In genomic region chr12:49397443-49398162, GRCm38 (mm10) we compare ENCODE assay signal across 35 mouse cellular contexts. TPM values are rescaled to one million over a fixed set of nuclear protein-coding genes. Genes with fewer than 3 reads are reported as not detected.
A peak's percentile ranks its signal among the peaks of the same experiment; 100 is the strongest.
DNase-seq lines count a peak whose midpoint lies in the region; ATAC-seq and TF ChIP-seq lines count a peak whose summit lies in the region.
"Had no signal": no experiment of that assay in that cellular context is flagged by ENCODE, and none has a peak within 500 bp of the region (broad histone marks: within the 10 kb centered on the region; RNA-seq: fewer than 3 reads in every experiment).

No protein-coding gene starts in this region.

- peak overlapping the region; percentile 55 for H3K9ac ChIP-seq in forebrain, embryonic 16.5 days (replicated peaks; ENCODE audit: low read depth, low read length)
- H3K9ac ChIP-seq in hindbrain, postnatal 0 days (replicated peaks; ENCODE audit: low read length): no peak overlapping the region
- H3K9ac ChIP-seq: embryonic facial prominence, embryonic 13.5 days; liver, postnatal 0 days had no signal

- DNase-seq in left cerebral cortex, adult 2 months (ENCODE audit: extremely low spot score in 1 of 2, low spot score in 2 of 2): no peak
- DNase-seq in left cerebral cortex, adult 18-20 months (ENCODE audit: low spot score in 2 of 2): no peak
- peak; percentile 73 for DNase-seq in brain, embryonic 14.5 days (ENCODE audit: low read depth)
- DNase-seq in forebrain, embryonic 10.5 days (ENCODE audit: extremely low spot score, low spot score): no peak
- DNase-seq in hindbrain, postnatal 0 days (ENCODE audit: low spot score): no peak
- DNase-seq in cerebellum, adult 8-10 months: no peak
- DNase-seq: adrenal gland, adult 2 months; cerebellum, adult 2 months; cerebellum, postnatal 36 days; gastrocnemius, adult 2 months; kidney, adult 18-20 months; kidney, postnatal 4 days; layer of hippocampus, adult 9-11 months; liver, postnatal 0 days; right cerebral cortex, postnatal 14 days; thymus, adult 2 months had no signal

- peaks cover 99% of the 10 kb centered on the region for H3K27me3 ChIP-seq in forebrain, embryonic 10.5 days (ENCODE audit: poor library complexity, severe bottlenecking)
- no peaks in the 10 kb centered on the region for H3K27me3 ChIP-seq in forebrain, embryonic 16.5 days (replicated peaks; ENCODE audit: control insufficient read depth, insufficient read depth, low read length)
- peaks cover 78% of the 10 kb centered on the region for H3K27me3 ChIP-seq in hindbrain, postnatal 0 days (ENCODE audit: insufficient read depth, low read length)

- 0 out of 2 replicates have a peak, but pooled peaks cover 4% of the 10 kb centered on the region for H3K36me3 ChIP-seq in forebrain, embryonic 10.5 days (replicated peaks)
- no peaks in the 10 kb centered on the region for H3K36me3 ChIP-seq in forebrain, embryonic 16.5 days (ENCODE audit: control insufficient read depth, insufficient read depth)
- no peaks in the 10 kb centered on the region for H3K36me3 ChIP-seq in hindbrain, postnatal 0 days (ENCODE audit: insufficient read depth, low read length)
- H3K36me3 ChIP-seq: embryonic facial prominence, embryonic 13.5 days; hindbrain, embryonic 10.5 days had no signal

- intact Hi-C loops in left cerebral cortex, adult 2 months (cut with DNase I): no loop called here

- no peak for TF ChIP-seq CTCF in left cerebral cortex, adult 2 months (IDR thresholded peaks at IDR 0.05)
- no peak for TF ChIP-seq CTCF in brain, embryonic 14.5 days (IDR thresholded peaks at IDR 0.05; ENCODE audit: borderline replicate concordance, extremely low read depth, insufficient read depth, insufficient read length)
- no peak for TF ChIP-seq CTCF in hindbrain, postnatal 0 days (IDR thresholded peaks at IDR 0.05; ENCODE audit: low read depth)

- 24% methylated on average over 4 of the region's 4 CpGs for WGBS in forebrain, embryonic 10.5 days
- 9% methylated on average over 4 of the region's 4 CpGs for WGBS in forebrain, embryonic 16.5 days
- 22% methylated on average over 4 of the region's 4 CpGs for WGBS in hindbrain, postnatal 0 days

- peak overlapping the region; percentile 51 for H3K27ac ChIP-seq in left cerebral cortex, adult 2 months
- H3K27ac ChIP-seq in forebrain, embryonic 10.5 days: peak overlapping the region; percentile 75
- peak overlapping the region; percentile 94 for H3K27ac ChIP-seq in forebrain, embryonic 16.5 days (ENCODE audit: low read length)
- no peak overlapping the region for H3K27ac ChIP-seq in hindbrain, postnatal 0 days
- H3K27ac ChIP-seq: embryonic facial prominence, embryonic 13.5 days; gastrocnemius, adult 2 months; hindbrain, embryonic 10.5 days; macrophage; stomach, postnatal 0 days had no signal

- H3K9me3 ChIP-seq in forebrain, embryonic 10.5 days: no peaks in the 10 kb centered on the region
- H3K9me3 ChIP-seq in forebrain, embryonic 16.5 days (ENCODE audit: control insufficient read depth, low read length): no peaks in the 10 kb centered on the region
- no peaks in the 10 kb centered on the region for H3K9me3 ChIP-seq in hindbrain, postnatal 0 days (ENCODE audit: low read length)
- H3K9me3 ChIP-seq: embryonic facial prominence, embryonic 13.5 days; hindbrain, embryonic 10.5 days had no signal

- no peak for ATAC-seq in forebrain, embryonic 16.5 days
- ATAC-seq in hindbrain, postnatal 0 days: no peak
- ATAC-seq: inflammation-experienced regulatory T-cells, adult 6 months; liver, postnatal 0 days; lung, postnatal 0 days; Patski had no signal

- TF ChIP-seq POLR2A in brain, embryonic 14.5 days (IDR thresholded peaks at IDR 0.05; ENCODE audit: borderline replicate concordance, extremely low read depth, insufficient read depth, insufficient read length, poor library complexity, severe bottlenecking): no peak

- peaks cover 37% of the 10 kb centered on the region for H3K4me1 ChIP-seq in forebrain, embryonic 10.5 days
- H3K4me1 ChIP-seq in forebrain, embryonic 16.5 days (replicated peaks; ENCODE audit: control insufficient read depth, insufficient read depth, low read length): peaks cover 26% of the 10 kb centered on the region
- peaks cover 8% of the 10 kb centered on the region; the same call in 1 of the 2 replicates for H3K4me1 ChIP-seq in hindbrain, postnatal 0 days (ENCODE audit: insufficient read depth, low read length)

- no peak overlapping the region for H3K4me3 ChIP-seq in left cerebral cortex, adult 2 months
- H3K4me3 ChIP-seq in forebrain, embryonic 10.5 days: peak overlapping the region; percentile 11; the same call in 1 of the 2 replicates
- peak overlapping the region; percentile 19 for H3K4me3 ChIP-seq in forebrain, embryonic 16.5 days (replicated peaks; ENCODE audit: low read length)
- no peak overlapping the region for H3K4me3 ChIP-seq in hindbrain, postnatal 0 days (ENCODE audit: low read length)
- H3K4me3 ChIP-seq: embryonic facial prominence, embryonic 13.5 days; erythroblast, embryonic 14.5 days; gastrocnemius, adult 2 months; hindbrain, embryonic 10.5 days had no signal

- peak overlapping the region; percentile 54 for H3K4me2 ChIP-seq in forebrain, embryonic 16.5 days (ENCODE audit: low read length)
- H3K4me2 ChIP-seq in hindbrain, postnatal 0 days (ENCODE audit: low read depth, low read length): no peak overlapping the region
- H3K4me2 ChIP-seq: embryonic facial prominence, embryonic 13.5 days; heart, embryonic 11.5 days; liver, embryonic 11.5 days had no signal

RNA-seq across cellular contexts. Expression of gene Gm43517, which starts 12.6 kb away (rescaled TPM):
- 1 to 10 TPM; 6.9 to 8.6 TPM for total RNA-seq in left cerebral cortex, adult 2 months (2021)
- 1 to 10 TPM; 6.3 to 6.9 TPM for total RNA-seq in left cerebral cortex, adult 18-20 months (2021)
- polyA plus RNA-seq in brain, embryonic 14.5 days (2012; rRNA removed): 1.5 and 4.7 TPM in 2 replicates
- polyA plus RNA-seq in forebrain, embryonic 10.5 days (2016; fragmentation: Nextera tagmentation; extraction: Ambion mirVana): 1.2 TPM in 2 replicates
- polyA plus RNA-seq in forebrain, embryonic 16.5 days (2015; fragmentation: Nextera tagmentation; extraction: Ambion mirVana): 3.6 and 4.0 TPM in 2 replicates
- 0.04 TPM in 1 of 2 replicates, not detected in the other for total RNA-seq in hindbrain, postnatal 0 days (2014; rRNA removed)
- polyA plus RNA-seq in hindbrain, postnatal 0 days (2015; fragmentation: Nextera tagmentation; extraction: Ambion mirVana): not detected in 2 replicates
- total RNA-seq: adrenal gland, adult 2 months; ES-E14; gastrocnemius, adult 2 months; granulocyte monocyte progenitor cell, adult 5-6 weeks; monocyte, adult 5-6 weeks; neutrophil, adult 5-6 weeks had no signal
- polyA plus RNA-seq: adrenal gland, adult 2 months; cerebellum, adult 2 months; embryonic facial prominence, embryonic 13.5 days; erythroblast, embryonic 14.5 days; heart, embryonic 11.5 days; heart, postnatal 0 days; hindbrain, embryonic 10.5 days; inflammation-experienced regulatory T-cells, adult 6 months; kidney, embryonic 16.5 days; limb, embryonic 11.5 days; liver, embryonic 11.5 days; liver, postnatal 0 days; lung, postnatal 0 days; macrophage; Patski; stomach, postnatal 0 days; urinary bladder, adult 2 months had no signal

RNA-seq across cellular contexts. Expression of gene Foxg1, which starts 15.1 kb away (rescaled TPM):
- total RNA-seq in left cerebral cortex, adult 2 months (2021): 100 to 1,000 TPM; 111 to 112 TPM
- total RNA-seq in left cerebral cortex, adult 18-20 months (2021): 100 to 1,000 TPM in 1 of 2 experiments, 10 to 100 TPM in 1; 97.5 to 110 TPM
- polyA plus RNA-seq in brain, embryonic 14.5 days (2012; rRNA removed): 76.0 and 160 TPM in 2 replicates
- polyA plus RNA-seq in forebrain, embryonic 10.5 days (2016; fragmentation: Nextera tagmentation; extraction: Ambion mirVana): 20.2 and 20.7 TPM in 2 replicates
- polyA plus RNA-seq in forebrain, embryonic 16.5 days (2015; fragmentation: Nextera tagmentation; extraction: Ambion mirVana): 92.9 and 103 TPM in 2 replicates
- 0.16 and 2.3 TPM in 2 replicates for total RNA-seq in hindbrain, postnatal 0 days (2014; rRNA removed)
- polyA plus RNA-seq in hindbrain, postnatal 0 days (2015; fragmentation: Nextera tagmentation; extraction: Ambion mirVana): not detected in 2 replicates
- total RNA-seq: adrenal gland, adult 2 months; gastrocnemius, adult 2 months; granulocyte monocyte progenitor cell, adult 5-6 weeks; monocyte, adult 5-6 weeks; neutrophil, adult 5-6 weeks had no signal
- polyA plus RNA-seq: adrenal gland, adult 2 months; cerebellum, adult 2 months; heart, postnatal 0 days; inflammation-experienced regulatory T-cells, adult 6 months; kidney, embryonic 16.5 days; limb, embryonic 11.5 days; liver, postnatal 0 days; lung, postnatal 0 days; macrophage; Patski; stomach, postnatal 0 days; urinary bladder, adult 2 months had no signal

Comparison
In these comparisons a context has a peak if more than half of its experiments do, and no peak if none do; other contexts are left out.
1. H3K4me3 ChIP-seq: peak in forebrain, embryonic 10.5 days (single experiment) and forebrain, embryonic 16.5 days (single experiment); none in left cerebral cortex, adult 2 months (single experiment) and hindbrain, postnatal 0 days (single experiment).
2. RNA of gene Foxg1, which starts 15.1 kb away (polyA plus RNA-seq): 92.9 to 103 TPM in forebrain, embryonic 16.5 days, 76.0 to 160 TPM in brain, embryonic 14.5 days and 20.2 to 20.7 TPM in forebrain, embryonic 10.5 days; not detected in hindbrain, postnatal 0 days; every median in the first group is over 10 times any median in the second.